Mouse (Mus musculus) lung, embryonic 16.5 days (tissue): ENCODE results near the gene Pctp. TPM values are rescaled to one million over a fixed set of nuclear protein-coding genes. Genes with fewer than 3 reads are reported as not detected.

Experiments
- ATAC-seq: fragments of 200-750 bp; cut with Nextera tagmentation; 2 replicates; pipeline ENCODE4 v1.8.0; 2017; ENCODE audit warnings: low read depth, mild to moderate bottlenecking, moderate library complexity
- H3K27ac ChIP-seq: fragments of 300-500 bp; sonication (generic); 2 replicates; pipeline ENCODE4 v1.5.1; 2014; ENCODE audit warnings: mild to moderate bottlenecking, control low read depth, low read length
- H3K27me3 ChIP-seq: fragments of 300-500 bp; sonication (generic); 2 replicates; pipeline ENCODE4 v1.6.1; 2014; ENCODE audit warnings: low read depth, low read length, mixed read lengths; ENCODE audit not compliant: control insufficient read depth, insufficient read depth
- H3K36me3 ChIP-seq: fragments of 300-500 bp; sonication (generic); 2 replicates; pipeline ENCODE4 v1.6.1; 2014; ENCODE audit warnings: low read length; ENCODE audit not compliant: control insufficient read depth, insufficient read depth
- H3K4me1 ChIP-seq: fragments of 300-500 bp; sonication (generic); replicated peaks from 2 replicates; pipeline ENCODE4 v1.6.1; 2014; ENCODE audit warnings: low read length, mixed read lengths; ENCODE audit not compliant: control insufficient read depth, insufficient read depth
- H3K4me2 ChIP-seq: fragments of 300-500 bp; sonication (generic); 2 replicates; pipeline ENCODE4 v1.6.1; 2014; ENCODE audit warnings: low read depth, low read length, control low read depth
- H3K4me3 ChIP-seq: fragments of 300-500 bp; sonication (generic); 2 replicates; pipeline ENCODE4 v1.5.1; 2014; ENCODE audit warnings: mild to moderate bottlenecking, low read length, control low read depth
- H3K9ac ChIP-seq: fragments of 300-500 bp; sonication (generic); 2 replicates; pipeline ENCODE4 v1.6.1; 2014; ENCODE audit warnings: low read length, control low read depth
- H3K9me3 ChIP-seq: fragments of 300-500 bp; sonication (generic); 2 replicates; pipeline ENCODE4 v1.6.1; 2016; ENCODE audit warnings: low read length; ENCODE audit not compliant: control insufficient read depth
- WGBS: fragments of 180-500 bp; shearing (Covaris S2); extraction: QIAGEN DNeasy Blood & Tissue Kit; methylation state at CpG from one replicate; pipeline ENCODE4 v1.1.7; 2014; 5-methylcytosine and 5-hydroxymethylcytosine counted together
- polyA plus RNA-seq: library from polyadenylated mRNA; unstranded; fragments of >200 nt; fragmentation: Nextera tagmentation; extraction: Ambion mirVana; gene quantifications from 2 replicates; pipeline ENCODE4 v1.2.1, GENCODE M21; 2015

Pctp gene
- polyA plus RNA-seq, 1 experiment from 2014 or later: 10.9 TPM

DNA sequence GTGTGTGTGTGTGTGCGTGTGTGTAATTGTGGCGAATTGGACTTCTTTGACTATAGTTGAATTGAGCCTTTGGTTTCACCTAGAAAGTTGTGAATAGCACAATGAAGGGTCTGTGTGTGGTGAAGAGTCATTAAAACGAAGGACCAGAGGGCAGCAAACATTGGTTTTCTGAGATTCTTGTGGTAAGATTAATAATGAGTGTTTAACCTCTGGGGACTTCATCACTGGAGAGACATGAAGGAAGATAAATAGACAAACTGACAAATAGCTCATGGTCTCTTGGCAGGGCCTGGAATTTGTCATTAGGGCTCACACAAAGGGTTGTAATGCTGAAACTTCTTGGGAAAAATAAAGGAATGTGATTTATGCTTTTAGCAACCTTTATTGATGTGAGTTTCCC, 31.4 kb downstream of the Pctp start:
- no peaks in the 10 kb centered on the region for H3K27me3 ChIP-seq
- H3K4me2 ChIP-seq: no peak overlapping the region
- no peak overlapping the region for H3K27ac ChIP-seq
- H3K9me3 ChIP-seq: no peaks in the 10 kb centered on the region
- no peak for ATAC-seq
- no peak overlapping the region for H3K9ac ChIP-seq
- no peaks in the 10 kb centered on the region for H3K36me3 ChIP-seq
- WGBS: 22% methylated on average over 3 of the region's 3 CpGs
- no peaks in the 10 kb centered on the region for H3K4me1 ChIP-seq
- no peak overlapping the region for H3K4me3 ChIP-seq

DNA sequence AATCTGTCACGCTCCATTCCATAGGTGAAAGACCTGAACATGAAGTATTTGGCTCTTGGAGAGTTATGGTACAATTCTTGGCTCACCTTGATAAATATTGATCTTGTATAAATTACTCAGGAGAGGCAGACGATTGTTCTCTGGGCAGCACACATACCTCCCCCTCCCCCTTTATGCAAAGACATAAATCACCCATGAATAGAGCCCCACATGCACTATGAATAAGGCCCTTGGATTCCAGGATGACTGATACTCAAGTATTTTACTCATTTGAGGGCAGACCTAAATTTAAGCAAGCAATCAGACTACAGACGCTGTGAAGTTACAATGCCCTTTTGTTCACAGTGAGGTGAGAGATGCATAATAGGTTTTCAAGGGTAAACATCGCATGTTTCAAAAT, 32.0 kb downstream of the Pctp start:
- Histone ChIP-seq H3K9ac (no peak overlapping the region), H3K4me1 (no peaks in the 10 kb centered on the region), H3K27ac (no peak overlapping the region), H3K4me2 (no peak overlapping the region), H3K27me3 (no peaks in the 10 kb centered on the region), H3K4me3 (no peak overlapping the region), H3K9me3 (no peaks in the 10 kb centered on the region), H3K36me3 (no peaks in the 10 kb centered on the region)
- WGBS: 34% methylated on average over 4 of the region's 4 CpGs
- ATAC-seq: no peak

DNA sequence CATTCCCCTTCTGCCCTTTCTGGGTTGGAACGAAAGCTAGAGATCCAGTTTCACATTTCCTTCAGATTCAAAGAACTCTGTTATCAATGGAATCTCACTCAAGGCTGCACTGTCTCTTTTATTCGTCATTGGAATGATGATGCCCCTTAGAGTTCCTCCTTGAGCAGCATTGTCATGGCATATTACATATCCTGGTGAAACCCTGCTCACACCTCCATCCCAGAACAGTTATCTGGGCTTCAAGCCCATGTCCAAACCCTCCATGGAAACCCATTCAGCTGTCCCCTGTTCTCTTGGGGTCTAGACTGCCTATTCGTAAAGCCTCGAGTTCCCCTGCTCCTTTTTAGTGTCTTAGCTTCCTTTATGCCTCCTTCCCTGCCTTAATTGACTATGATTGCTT, 33.6 kb downstream of the Pctp start:
- H3K27ac ChIP-seq: no peak overlapping the region
- H3K4me1 ChIP-seq: no peaks in the 10 kb centered on the region
- H3K9ac ChIP-seq: no peak overlapping the region
- no peaks in the 10 kb centered on the region for H3K27me3 ChIP-seq
- no peak overlapping the region for H3K4me2 ChIP-seq
- no peaks in the 10 kb centered on the region for H3K36me3 ChIP-seq
- H3K4me3 ChIP-seq: no peak overlapping the region
- no peak for ATAC-seq
- no peaks in the 10 kb centered on the region for H3K9me3 ChIP-seq
- 62% methylated on average over 4 of the region's 4 CpGs for WGBS

DNA sequence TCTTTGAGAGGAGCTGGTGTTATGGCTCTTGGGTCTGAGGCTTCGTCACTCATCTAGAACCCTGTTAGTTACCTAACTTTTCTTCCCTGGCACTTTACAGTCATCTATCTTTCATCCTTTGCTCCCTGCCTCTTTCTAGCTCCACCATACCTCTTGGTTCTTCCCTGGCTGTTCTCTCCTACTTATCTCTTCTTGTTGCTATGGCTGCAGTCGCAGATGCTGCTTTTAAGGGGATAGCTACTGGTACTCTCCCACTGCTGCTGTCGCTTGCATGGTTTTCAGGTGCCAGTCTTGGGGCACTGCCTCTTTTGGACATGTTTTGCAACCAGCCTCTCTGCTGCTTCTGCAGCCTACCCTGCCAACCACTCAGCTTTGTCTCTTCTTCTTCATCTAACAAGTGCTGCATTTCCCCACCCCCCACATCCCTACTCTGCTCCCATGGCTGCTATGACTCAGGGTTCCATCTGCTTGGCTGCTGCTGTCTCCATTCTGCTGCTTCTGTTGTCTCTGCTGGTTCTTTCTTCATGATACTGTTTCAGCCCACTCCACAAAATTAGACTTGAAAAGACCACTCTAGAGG, 51.9 kb downstream of the Pctp start:
- H3K27me3 ChIP-seq: no peaks in the 10 kb centered on the region
- H3K4me2 ChIP-seq: no peak overlapping the region
- no peaks in the 10 kb centered on the region for H3K36me3 ChIP-seq
- H3K9ac ChIP-seq: no peak overlapping the region
- no peak overlapping the region for H3K27ac ChIP-seq
- no peak for ATAC-seq
- no peaks in the 10 kb centered on the region for H3K9me3 ChIP-seq
- 82% methylated on average over 3 of the region's 3 CpGs for WGBS
- no peak overlapping the region for H3K4me3 ChIP-seq
- no peaks in the 10 kb centered on the region for H3K4me1 ChIP-seq

DNA sequence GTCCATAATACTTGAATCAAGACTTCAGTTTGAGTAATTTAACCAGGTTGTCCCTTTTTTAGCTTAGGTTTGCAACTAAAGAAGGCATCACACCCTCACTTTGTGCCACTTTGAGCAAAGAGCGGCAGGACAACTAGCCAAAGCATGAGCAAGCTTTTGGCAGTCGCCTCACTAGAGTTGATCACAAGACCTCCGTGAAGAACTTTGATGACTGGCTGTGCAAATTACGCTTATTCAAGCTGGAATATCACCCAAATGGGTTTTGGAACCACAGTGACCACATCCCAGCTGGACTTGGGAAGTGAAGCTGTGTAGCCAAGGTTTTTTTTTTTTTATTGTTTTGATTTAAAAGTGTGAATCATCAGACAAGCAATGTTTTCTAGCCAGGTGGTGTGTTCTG, 54.9 kb downstream of the Pctp start:
- no peak overlapping the region for H3K4me3 ChIP-seq
- no peak overlapping the region for H3K9ac ChIP-seq
- no peak overlapping the region for H3K4me2 ChIP-seq
- no peak overlapping the region for H3K27ac ChIP-seq
- no peaks in the 10 kb centered on the region for H3K36me3 ChIP-seq
- H3K27me3 ChIP-seq: no peaks in the 10 kb centered on the region
- H3K9me3 ChIP-seq: no peaks in the 10 kb centered on the region
- H3K4me1 ChIP-seq: no peaks in the 10 kb centered on the region
- 79% methylated on average over 4 of the region's 4 CpGs for WGBS
- no peak for ATAC-seq

DNA sequence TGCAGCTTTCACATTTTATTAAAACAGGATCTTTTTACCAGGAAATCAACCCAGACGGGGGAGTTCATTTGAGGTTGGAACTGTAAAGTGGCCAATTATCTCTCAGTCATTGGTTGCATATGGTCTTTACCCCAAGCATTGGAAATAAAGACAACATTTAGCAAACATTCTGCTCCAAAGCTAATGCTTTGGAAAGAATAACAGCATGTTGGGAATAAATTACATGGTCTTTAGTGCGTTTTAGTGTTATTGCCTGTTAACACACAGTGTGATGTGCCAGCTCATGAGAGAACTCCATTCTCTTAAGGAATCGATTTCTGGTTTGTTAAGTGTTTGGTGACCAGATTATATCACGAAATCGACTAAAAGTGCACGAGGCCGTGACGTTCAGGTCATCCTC, 57.5 kb downstream of the Pctp start:
- H3K27me3 ChIP-seq: no peaks in the 10 kb centered on the region
- H3K4me3 ChIP-seq: no peak overlapping the region
- no peak overlapping the region for H3K4me2 ChIP-seq
- WGBS: 87% methylated on average over 8 of the region's 8 CpGs
- no peaks in the 10 kb centered on the region for H3K4me1 ChIP-seq
- H3K9ac ChIP-seq: no peak overlapping the region
- H3K27ac ChIP-seq: no peak overlapping the region
- H3K9me3 ChIP-seq: no peaks in the 10 kb centered on the region
- H3K36me3 ChIP-seq: no peaks in the 10 kb centered on the region
- no peak for ATAC-seq

DNA sequence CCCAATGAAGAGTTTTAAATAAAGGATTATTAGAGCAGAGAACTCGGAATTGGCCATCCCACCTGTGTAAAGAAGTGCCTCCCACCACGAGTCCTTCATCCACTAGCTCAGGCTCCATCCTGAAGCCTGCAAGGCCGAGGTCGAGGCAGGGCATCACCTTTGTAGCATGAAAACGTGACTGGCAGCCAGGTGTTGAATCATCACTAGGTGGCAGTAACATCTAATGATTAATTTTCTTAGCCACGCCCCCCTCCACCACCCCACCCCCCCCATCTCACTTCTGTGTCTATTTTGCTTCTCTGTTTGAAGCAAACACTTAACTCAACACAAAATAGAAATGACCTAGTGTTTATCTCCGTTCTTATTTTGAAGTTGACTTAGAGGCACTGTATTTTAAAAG, 65.5 kb downstream of the Pctp start:
- H3K9me3 ChIP-seq: no peaks in the 10 kb centered on the region
- H3K4me3 ChIP-seq: no peak overlapping the region
- no peaks in the 10 kb centered on the region for H3K4me1 ChIP-seq
- H3K36me3 ChIP-seq: no peaks in the 10 kb centered on the region
- H3K27ac ChIP-seq: no peak overlapping the region
- H3K9ac ChIP-seq: no peak overlapping the region
- H3K4me2 ChIP-seq: no peak overlapping the region
- no peak for ATAC-seq
- H3K27me3 ChIP-seq: no peaks in the 10 kb centered on the region
- 22% methylated on average over 7 of the region's 7 CpGs for WGBS

Other genes with a start within 250 kb of the Pctp start
- gene Ankfn1, start 225.2 kb downstream of the Pctp start, polyA plus RNA-seq: 2.5 and 2.7 TPM in 2 replicates
- 20.7 and 22.7 TPM in 2 replicates for gene Tmem100, start 27.5 kb upstream of the Pctp start, polyA plus RNA-seq
- 6.8 and 8.2 TPM in 2 replicates for gene Gm45716, start 184.8 kb upstream of the Pctp start, polyA plus RNA-seq
- gene Mmd, start 246.6 kb upstream of the Pctp start, polyA plus RNA-seq: 40.5 and 46.2 TPM in 2 replicates